Mouse (Mus musculus): Measurements from ENCODE around the gene Gse1.

DNA sequence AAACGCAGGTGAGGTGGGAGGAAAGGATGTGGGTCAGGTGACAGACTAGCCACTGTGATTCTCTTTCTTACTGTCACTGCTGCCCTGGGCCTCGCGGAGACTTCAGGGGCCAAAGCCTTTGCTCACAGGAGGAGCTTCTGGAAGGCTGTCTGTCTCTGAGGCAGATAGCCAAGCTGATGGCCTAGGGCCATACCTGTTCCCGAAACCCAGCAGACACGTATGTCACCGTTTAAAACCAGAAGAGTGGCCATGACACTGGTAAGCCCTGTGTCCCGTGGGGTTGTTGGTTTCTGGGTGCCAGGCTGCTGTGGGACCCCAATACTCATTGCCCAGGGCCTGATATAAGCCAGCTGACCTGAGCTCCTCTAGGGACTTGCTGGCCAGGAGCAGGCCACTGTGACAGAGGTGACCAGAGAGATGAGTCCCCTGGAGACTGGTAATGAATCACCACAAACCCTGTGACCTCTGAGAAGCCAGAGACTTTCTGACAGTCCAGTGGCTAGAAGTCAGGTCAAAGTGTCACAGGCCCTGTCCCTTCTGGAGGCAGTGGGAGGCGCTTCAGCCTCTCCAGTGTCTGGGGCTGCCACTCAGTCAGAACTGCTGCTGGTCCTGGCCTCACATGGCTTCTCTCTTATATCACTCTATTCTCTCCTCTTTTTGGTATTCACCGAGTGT lies 253.9 kb downstream of the Gse1 start:
- TF ChIP-seq POLR2A (IDR thresholded peaks at IDR 0.05; ENCODE audit: insufficient read depth, low read depth, low read length) (no peak), CTCF (IDR thresholded peaks at IDR 0.05) (no peak), EP300 (IDR thresholded peaks at IDR 0.05; ENCODE audit: insufficient read depth, low read depth, low read length) (no peak)

Data from heart, adult 2 months (tissue).